Mouse (Mus musculus): ENCODE measurements around the gene Tgfb1.

- no peak for TF ChIP-seq CTCF (IDR thresholded peaks at IDR 0.05; ENCODE audit: control insufficient read depth, insufficient read depth, low read length)
- TF ChIP-seq POLR2A (IDR thresholded peaks at IDR 0.05; ENCODE audit: borderline replicate concordance, control insufficient read depth, low read depth, low read length), result no peak; the same call in 1 of the 2 replicates
These were observed 23.8 kb downstream of the Tgfb1 start for GRCm38 (mm10) chr7:25710519-25711130.
